Mouse (Mus musculus) megakaryocyte-erythroid progenitor cell, adult 5-6 weeks (primary cell): Measurements from ENCODE around the gene Olfr458. TPM values are rescaled to one million over a fixed set of nuclear protein-coding genes. Genes with fewer than 3 reads are reported as not detected.

Source experiments
- total RNA-seq, 2 experiments: library from RNA; stranded (forward) in 1 of 2; stranded (reverse) in 1 of 2; fragments of 200-1000, 215-1000 nt in 1 of 2; fragments of >200 nt in 1 of 2; fragmentation: Nextera tagmentation in 1 of 2; gene quantifications; 2 replicates each; pipeline ENCODE4 v1.2.3; 2014 to 2017

The Olfr458 gene
- total RNA-seq, 2 experiments from 2014 or later, result not detected

Other genes starting within 250 kb of the Olfr458 start
- gene Tas2r144, start 249.9 kb downstream of the Olfr458 start, total RNA-seq (2014; fragmentation: Nextera tagmentation), result not detected in 2 replicates
- gene Tas2r144, start 249.9 kb downstream of the Olfr458 start, total RNA-seq (2017), result not detected in 2 replicates
- 6.0 and 7.8 TPM in 2 replicates for gene Gstk1, start 219.3 kb downstream of the Olfr458 start, total RNA-seq (2014; fragmentation: Nextera tagmentation)
- gene Gstk1, start 219.3 kb downstream of the Olfr458 start, total RNA-seq (2017), result 1.6 and 5.3 TPM in 2 replicates
- not detected in 2 replicates for gene Tmem139, start 203.2 kb downstream of the Olfr458 start, total RNA-seq (2014; fragmentation: Nextera tagmentation)
- gene Tmem139, start 203.2 kb downstream of the Olfr458 start, total RNA-seq (2017), result not detected in 2 replicates
- 68.3 and 86.6 TPM in 2 replicates for gene Casp2, start 200.2 kb downstream of the Olfr458 start, total RNA-seq (2014; fragmentation: Nextera tagmentation)
- 51.2 and 76.1 TPM in 2 replicates for gene Casp2, start 200.2 kb downstream of the Olfr458 start, total RNA-seq (2017)
- gene Clcn1, start 178.5 kb downstream of the Olfr458 start, total RNA-seq (2014; fragmentation: Nextera tagmentation), result not detected in 2 replicates
- gene Clcn1, start 178.5 kb downstream of the Olfr458 start, total RNA-seq (2017), result not detected in 2 replicates
- gene Fam131b, start 140.6 kb downstream of the Olfr458 start, total RNA-seq (2014; fragmentation: Nextera tagmentation), result not detected in 2 replicates
- gene Fam131b, start 140.6 kb downstream of the Olfr458 start, total RNA-seq (2017), result not detected in 2 replicates
- gene Zyx, start 115.6 kb downstream of the Olfr458 start, total RNA-seq (2014; fragmentation: Nextera tagmentation), result 43.6 and 51.9 TPM in 2 replicates
- gene Zyx, start 115.6 kb downstream of the Olfr458 start, total RNA-seq (2017), result 8.7 and 15.9 TPM in 2 replicates
- not detected in 2 replicates for gene Epha1, start 91.9 kb downstream of the Olfr458 start, total RNA-seq (2014; fragmentation: Nextera tagmentation)
- gene Epha1, start 91.9 kb downstream of the Olfr458 start, total RNA-seq (2017), result not detected in 2 replicates
- 1.3 TPM in 1 of 2 replicates, not detected in the other for gene Tas2r143, start 65.0 kb downstream of the Olfr458 start, total RNA-seq (2014; fragmentation: Nextera tagmentation)
- not detected in 2 replicates for gene Tas2r143, start 65.0 kb downstream of the Olfr458 start, total RNA-seq (2017)
- not detected in 2 replicates for gene Tas2r135, start 59.8 kb downstream of the Olfr458 start, total RNA-seq (2014; fragmentation: Nextera tagmentation)
- gene Tas2r135, start 59.8 kb downstream of the Olfr458 start, total RNA-seq (2017), result not detected in 2 replicates
- not detected in 2 replicates for gene Tas2r126, start 30.7 kb downstream of the Olfr458 start, total RNA-seq (2014; fragmentation: Nextera tagmentation)
- gene Tas2r126, start 30.7 kb downstream of the Olfr458 start, total RNA-seq (2017), result not detected in 2 replicates
- not detected in 2 replicates for gene Olfr457, start 11.1 kb upstream of the Olfr458 start, total RNA-seq (2014; fragmentation: Nextera tagmentation)
- gene Olfr457, start 11.1 kb upstream of the Olfr458 start, total RNA-seq (2017), result not detected in 2 replicates
- not detected in 2 replicates for gene Olfr456, start 22.0 kb upstream of the Olfr458 start, total RNA-seq (2014; fragmentation: Nextera tagmentation)
- gene Olfr456, start 22.0 kb upstream of the Olfr458 start, total RNA-seq (2017), result not detected in 2 replicates
- not detected in 2 replicates for gene Olfr455, start 82.4 kb upstream of the Olfr458 start, total RNA-seq (2014; fragmentation: Nextera tagmentation)
- not detected in 2 replicates for gene Olfr455, start 82.4 kb upstream of the Olfr458 start, total RNA-seq (2017)
- gene Tcaf3, start 132.5 kb upstream of the Olfr458 start, total RNA-seq (2014; fragmentation: Nextera tagmentation), result not detected in 2 replicates
- gene Tcaf3, start 132.5 kb upstream of the Olfr458 start, total RNA-seq (2017), result not detected in 2 replicates
- gene Tcaf2, start 180.1 kb upstream of the Olfr458 start, total RNA-seq (2014; fragmentation: Nextera tagmentation), result not detected in 2 replicates
- not detected in 2 replicates for gene Tcaf2, start 180.1 kb upstream of the Olfr458 start, total RNA-seq (2017)
- 0.35 and 1.1 TPM in 2 replicates for gene Tcaf1, start 244.9 kb upstream of the Olfr458 start, total RNA-seq (2014; fragmentation: Nextera tagmentation)
- gene Tcaf1, start 244.9 kb upstream of the Olfr458 start, total RNA-seq (2017), result 1.2 and 2.3 TPM in 2 replicates